Mouse (Mus musculus): ENCODE data around the gene Pgap2.
A peak's percentile ranks its signal among the peaks of the same experiment; 100 is the strongest.

Pgap2 gene

DNA sequence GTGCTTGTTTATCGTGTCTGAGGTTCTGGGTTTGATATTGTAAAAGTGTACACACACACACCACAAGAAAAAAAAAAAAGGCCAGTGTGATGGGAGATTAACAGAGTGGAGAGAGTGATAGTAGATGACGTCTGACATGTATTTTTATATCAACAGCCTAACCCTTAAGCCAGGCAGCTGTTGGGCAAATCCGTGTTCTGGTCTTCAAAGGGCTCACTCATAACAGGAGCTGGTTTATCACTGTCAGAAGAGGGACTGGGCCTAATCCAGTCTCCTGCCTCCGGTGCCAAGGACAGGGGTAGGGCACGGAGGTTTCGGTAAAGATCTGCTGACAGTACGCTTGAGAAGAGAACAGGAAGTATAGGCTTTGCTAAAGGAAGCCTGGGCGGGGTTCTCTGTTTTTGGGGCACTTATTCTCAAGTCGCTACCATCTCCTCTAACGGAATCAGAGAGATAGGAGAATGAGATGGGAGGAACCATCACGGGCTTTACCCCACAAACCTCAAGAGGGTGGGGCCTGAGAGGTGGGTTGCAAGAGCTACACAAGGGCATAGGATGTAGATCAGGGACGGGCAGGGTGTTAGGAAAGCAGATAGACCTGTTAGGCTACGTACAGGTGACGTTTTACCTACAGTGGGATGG is 56.5 kb downstream of the Pgap2 start:
- no peak for DNase-seq (ENCODE audit: low spot score)

- DNase-seq (ENCODE audit: low spot score): peak; percentile 84
These were observed 57.1 kb downstream of the Pgap2 start for GRCm38 (mm10) chr7:102267113-102267579.

DNA sequence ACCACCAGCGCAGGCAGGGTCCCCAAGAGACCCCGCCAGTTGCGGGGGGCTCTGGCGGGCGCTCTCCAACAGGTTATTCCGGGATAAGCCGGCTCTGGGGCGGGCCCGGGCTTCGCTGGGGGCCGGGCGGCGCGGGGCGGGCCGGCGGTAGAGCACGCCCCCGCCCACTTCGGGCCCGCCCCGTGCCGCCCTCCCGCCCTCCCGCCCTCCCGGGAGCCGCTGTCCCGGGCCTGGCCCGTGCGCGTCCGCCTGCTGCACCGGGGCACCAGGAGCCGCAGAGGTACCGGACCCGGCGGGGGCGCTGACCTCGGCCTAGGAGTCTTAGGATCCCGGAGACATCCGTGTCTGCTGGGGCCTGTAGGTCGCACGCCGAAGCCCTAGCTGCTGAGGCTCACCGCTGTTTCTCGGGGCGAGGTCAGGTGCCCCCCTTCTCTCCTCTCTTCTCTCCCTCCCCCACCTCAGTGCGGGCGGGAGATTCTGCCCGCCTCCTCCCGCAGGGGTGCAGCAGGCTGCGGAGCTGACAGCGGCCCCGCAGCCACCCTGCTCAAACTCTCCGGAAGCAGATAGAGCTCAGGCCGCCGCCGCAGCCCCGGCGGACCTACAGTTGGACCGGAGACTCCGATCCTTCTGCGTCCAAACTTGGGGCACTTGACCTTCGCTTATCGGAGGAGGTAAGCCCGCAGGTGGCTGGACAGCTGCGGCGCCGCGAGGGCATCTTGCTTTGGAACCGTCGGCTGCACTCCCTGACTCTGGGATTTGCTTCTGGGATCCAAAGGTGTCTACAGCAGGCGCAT is 57.8 kb downstream of the Pgap2 start, which contains the start of gene Stim1:
Stim1 (plus strand) TSS at position 206 of the 794 bp plus-strand sequence.
- DNase-seq (ENCODE audit: low spot score): peak; percentile 22

GRCm38 (mm10) chr7:102268395-102268748 is 58.4 kb downstream of the Pgap2 start:
- DNase-seq (ENCODE audit: low spot score): no peak

DNA sequence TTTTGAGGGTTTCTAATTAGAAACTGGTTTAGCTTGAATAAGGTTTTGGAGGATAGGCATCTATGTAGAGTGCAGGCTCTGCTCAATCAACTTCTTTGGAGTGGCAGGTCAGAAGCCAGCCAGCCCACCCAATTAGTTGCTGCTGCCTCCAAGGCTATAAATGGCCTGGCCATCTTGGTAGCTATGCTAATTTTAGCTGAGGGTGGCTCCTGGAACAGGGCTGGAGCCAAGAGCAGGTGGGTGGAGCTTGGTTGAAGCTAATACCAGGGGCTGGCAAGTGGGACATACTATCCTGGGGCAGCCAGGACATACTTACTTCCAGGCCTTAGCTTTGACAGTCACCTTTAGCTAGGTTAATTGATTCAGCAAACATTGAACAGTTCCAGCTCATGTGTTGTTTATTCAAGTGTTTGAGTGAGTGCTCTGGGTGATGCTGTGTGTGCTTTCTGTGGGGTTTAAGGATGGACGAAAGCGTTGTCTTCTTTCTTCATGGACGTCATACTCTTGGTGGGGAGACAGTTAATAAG is 62.5 kb downstream of the Pgap2 start:
- DNase-seq (ENCODE audit: low spot score): no peak

DNA sequence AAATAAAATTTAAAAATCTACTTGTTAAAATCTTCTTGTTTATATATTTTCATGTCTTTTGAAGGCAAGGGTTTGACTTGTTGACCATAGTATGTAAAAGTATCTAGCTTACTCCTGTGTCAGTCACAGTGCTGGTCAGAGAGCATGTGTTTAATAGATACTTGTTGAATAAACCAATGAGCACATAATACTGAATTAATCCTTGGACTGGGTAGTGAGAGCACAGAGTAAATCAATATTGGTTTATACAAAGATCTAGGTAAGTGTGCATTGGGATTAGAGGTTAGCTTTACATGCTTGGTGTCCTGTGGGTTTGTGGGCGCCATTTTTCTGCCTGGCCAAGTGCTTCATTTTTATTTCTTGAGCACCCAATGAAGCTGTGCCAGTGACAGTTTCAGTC is 71.4 kb downstream of the Pgap2 start:
- no peak for DNase-seq (ENCODE audit: low spot score)

DNA sequence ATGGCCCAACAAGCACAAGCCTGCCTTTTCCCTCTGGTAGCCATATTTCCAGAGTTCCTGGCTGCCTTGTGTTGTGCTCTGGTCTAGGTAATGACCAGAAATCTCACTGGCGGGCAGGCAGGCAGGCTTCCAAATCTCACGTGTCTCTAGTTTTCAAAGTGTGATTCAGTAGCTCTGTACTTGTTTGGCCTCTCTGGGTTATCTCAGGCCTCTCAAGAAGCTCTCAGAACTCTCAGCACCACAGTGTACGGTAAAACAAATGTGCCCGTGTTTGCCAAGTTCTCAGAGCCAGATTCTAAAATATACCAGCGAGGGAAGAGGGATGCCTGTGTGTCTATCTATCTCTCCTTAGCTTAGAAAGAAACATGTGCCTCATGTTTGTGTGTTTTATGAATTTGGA is 72.3 kb downstream of the Pgap2 start:
- no peak for DNase-seq (ENCODE audit: low spot score)
